Mouse (Mus musculus) inflammation-experienced regulatory T-cells, adult 6 months (primary cell): ENCODE measurements around the gene Olfr615. TPM values are rescaled to one million over a fixed set of nuclear protein-coding genes. Genes with fewer than 3 reads are reported as not detected.
"Not testable (repeated sequence)": the region's sequence is repeated elsewhere in the genome, so short reads cannot be mapped to it uniquely, and the experiment has no call there.

Experiments
- ATAC-seq: one replicate; pipeline ENCODE4 v1.8.0; 2017
- polyA plus RNA-seq, 3 experiments: library from polyadenylated mRNA; unstranded; fragments of 100-300 nt; shearing (Covaris generic); gene quantifications; one replicate each; pipeline ENCODE4 v1.2.1; 2017

Gene Olfr615
- not detected for polyA plus RNA-seq

GRCm38 (mm10) chr7:103555779-103556178, at the start of gene Olfr615:
Gene Olfr615 (plus strand): TSS chr7:103556079.
- ATAC-seq: no peak

GRCm38 (mm10) chr7:103512022-103512421, 43.9 kb upstream of the Olfr615 start, which contains the start of gene Olfr610:
Gene Olfr610 (minus strand): TSS chr7:103512122.
- ATAC-seq: no peak

GRCm38 (mm10) chr7:103520746-103521145, 35.1 kb upstream of the Olfr615 start, which contains the start of gene Olfr611:
Gene Olfr611 (minus strand): TSS chr7:103520846.
- not testable (repeated sequence) for ATAC-seq

GRCm38 (mm10) chr7:103542617-103543016, 13.3 kb upstream of the Olfr615 start, which contains the start of gene Olfr612:
Gene Olfr612 (minus strand): TSS chr7:103542717.
- ATAC-seq: not testable (repeated sequence)

GRCm38 (mm10) chr7:103547774-103548173, 8.1 kb upstream of the Olfr615 start, which contains the start of gene Olfr613:
Gene Olfr613 (plus strand): TSS chr7:103548074.
- ATAC-seq: no peak

GRCm38 (mm10) chr7:103569043-103569442, 13.2 kb downstream of the Olfr615 start, which contains the start of gene Olfr616:
Gene Olfr616 (minus strand): TSS chr7:103569143.
- ATAC-seq: no peak

- no peak for ATAC-seq
Measured at GRCm38 (mm10) chr7:103572761-103573160, 16.9 kb downstream of the Olfr615 start, which contains the start of gene Olfr617. Gene Olfr617 (plus strand): TSS chr7:103573061.

- no peak for ATAC-seq
Measured at GRCm38 (mm10) chr7:103589803-103590202, 33.9 kb downstream of the Olfr615 start, which contains the start of gene Olfr618. Gene Olfr618 (plus strand): TSS chr7:103590103.

- no peak for ATAC-seq
Measured at GRCm38 (mm10) chr7:103600275-103600674, 44.4 kb downstream of the Olfr615 start, which contains the start of gene Olfr619. Gene Olfr619 (plus strand): TSS chr7:103600575.

GRCm38 (mm10) chr7:103607425-103607824, 51.5 kb downstream of the Olfr615 start:
- ATAC-seq: no peak

- no peak for ATAC-seq
Measured at GRCm38 (mm10) chr7:103612434-103612833, 56.6 kb downstream of the Olfr615 start, which contains the start of gene Olfr620. Gene Olfr620 (minus strand): TSS chr7:103612534.

Other genes with a start within 250 kb of the Olfr615 start
- under 1 TPM in 1 of 3 experiments, not detected in 2; 0.18 TPM for gene Olfr597, start 239.8 kb upstream of the Olfr615 start, polyA plus RNA-seq
- not detected for gene Olfr598, start 232.5 kb upstream of the Olfr615 start, polyA plus RNA-seq
- not detected for gene Olfr599, start 220.2 kb upstream of the Olfr615 start, polyA plus RNA-seq
- gene Olfr600, start 206.4 kb upstream of the Olfr615 start, polyA plus RNA-seq: not detected
- gene Olfr601, start 193.4 kb upstream of the Olfr615 start, polyA plus RNA-seq: not detected
- gene Olfr603, start 169.9 kb upstream of the Olfr615 start, polyA plus RNA-seq: not detected
- gene Usp17lc, start 141.0 kb upstream of the Olfr615 start, polyA plus RNA-seq: not detected
- gene Olfr605, start 110.6 kb upstream of the Olfr615 start, polyA plus RNA-seq: not detected
- not detected for gene Olfr606, start 107.0 kb upstream of the Olfr615 start, polyA plus RNA-seq
- gene Olfr607, start 91.9 kb upstream of the Olfr615 start, polyA plus RNA-seq: under 1 TPM in 1 of 3 experiments, not detected in 2; 0.09 TPM
- not detected for gene Olfr608, start 86.2 kb upstream of the Olfr615 start, polyA plus RNA-seq
- gene Olfr609, start 58.0 kb upstream of the Olfr615 start, polyA plus RNA-seq: not detected
- gene Olfr610, start 44.0 kb upstream of the Olfr615 start, polyA plus RNA-seq: not detected
- gene Olfr611, start 35.2 kb upstream of the Olfr615 start, polyA plus RNA-seq: not detected
- not detected for gene Olfr612, start 13.4 kb upstream of the Olfr615 start, polyA plus RNA-seq
- not detected for gene Olfr613, start 8.0 kb upstream of the Olfr615 start, polyA plus RNA-seq
- not detected for gene Olfr616, start 13.1 kb downstream of the Olfr615 start, polyA plus RNA-seq
- not detected for gene Olfr617, start 17.0 kb downstream of the Olfr615 start, polyA plus RNA-seq
- not detected for gene Olfr618, start 34.0 kb downstream of the Olfr615 start, polyA plus RNA-seq
- gene Olfr619, start 44.5 kb downstream of the Olfr615 start, polyA plus RNA-seq: not detected
- gene Olfr620, start 56.5 kb downstream of the Olfr615 start, polyA plus RNA-seq: under 1 TPM in 2 of 3 experiments, not detected in 1; 0.18 to 0.95 TPM
- not detected for gene Olfr622, start 86.6 kb downstream of the Olfr615 start, polyA plus RNA-seq
- not detected for gene Olfr623, start 107.6 kb downstream of the Olfr615 start, polyA plus RNA-seq
- not detected for gene Olfr624, start 115.1 kb downstream of the Olfr615 start, polyA plus RNA-seq
- not detected for gene Olfr625-ps1, start 126.6 kb downstream of the Olfr615 start, polyA plus RNA-seq
- gene Olfr243, start 158.6 kb downstream of the Olfr615 start, polyA plus RNA-seq: not detected
- gene Olfr628, start 174.3 kb downstream of the Olfr615 start, polyA plus RNA-seq: not detected
- gene Olfr629, start 188.9 kb downstream of the Olfr615 start, polyA plus RNA-seq: not detected
- gene Olfr630, start 201.3 kb downstream of the Olfr615 start, polyA plus RNA-seq: not detected
- gene Olfr69, start 215.5 kb downstream of the Olfr615 start, polyA plus RNA-seq: under 1 TPM in 1 of 3 experiments, not detected in 2; 0.12 TPM
- gene Olfr68, start 223.6 kb downstream of the Olfr615 start, polyA plus RNA-seq: not detected
- gene Olfr67, start 235.7 kb downstream of the Olfr615 start, polyA plus RNA-seq: not detected